Mouse (Mus musculus) monocyte, adult 5-6 weeks (primary cell): ENCODE data around the gene Rgma. TPM values are rescaled to one million over a fixed set of nuclear protein-coding genes. Genes with fewer than 3 reads are reported as not detected.
A peak's percentile ranks its signal among the peaks of the same experiment; 100 is the strongest.

Source experiments
- ATAC-seq: fragments of 153-309, 156-312 bp; replicated peaks from 2 replicates; pipeline ENCODE4 v1.8.0; 2017; ENCODE audit warnings: mild to moderate bottlenecking; ENCODE audit not compliant: low TSS enrichment, insufficient number of reproducible peaks, severe bottlenecking, poor library complexity, low FRiP score
- total RNA-seq: library from RNA; stranded (forward); fragments of 200-1000, 200-491, 200-594 nt; gene quantifications from 3 replicates; pipeline ENCODE4 v1.2.3, GENCODE M21; 2017

The Rgma gene
- total RNA-seq, 1 experiment from 2014 or later = not detected

- no peak for ATAC-seq
Observed at GRCm38 (mm10) chr7:73424705-73425104, 49.4 kb downstream of the Rgma start.

GRCm38 (mm10) chr7:73425451-73425850 is 50.1 kb downstream of the Rgma start:
- ATAC-seq = no peak

DNA sequence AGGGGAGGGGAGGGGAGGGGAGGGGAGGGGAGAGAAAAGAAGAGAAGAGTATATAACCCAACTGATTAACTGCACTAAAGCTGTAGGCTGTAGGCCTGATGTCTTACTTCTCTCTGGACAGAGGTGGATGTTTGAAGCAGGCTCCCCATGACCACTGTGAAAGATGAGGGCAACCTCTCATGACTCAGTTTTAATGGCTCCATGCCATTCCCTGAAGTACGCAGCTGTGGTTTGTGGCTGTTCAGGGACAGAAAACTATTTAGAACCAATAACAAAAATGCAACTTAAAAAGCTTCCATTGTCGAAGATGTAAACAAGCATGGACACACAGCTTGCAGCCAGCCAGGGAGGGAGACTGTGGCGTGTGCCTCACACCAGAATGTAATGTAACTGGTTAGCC is 50.9 kb downstream of the Rgma start:
- no peak for ATAC-seq

- ATAC-seq = no peak
Observed at GRCm38 (mm10) chr7:73426752-73427386, 51.6 kb downstream of the Rgma start.

- ATAC-seq = no peak
Observed at GRCm38 (mm10) chr7:73427794-73428193, 52.5 kb downstream of the Rgma start.

- no peak for ATAC-seq
Observed at GRCm38 (mm10) chr7:73428525-73428924, 53.2 kb downstream of the Rgma start.

DNA sequence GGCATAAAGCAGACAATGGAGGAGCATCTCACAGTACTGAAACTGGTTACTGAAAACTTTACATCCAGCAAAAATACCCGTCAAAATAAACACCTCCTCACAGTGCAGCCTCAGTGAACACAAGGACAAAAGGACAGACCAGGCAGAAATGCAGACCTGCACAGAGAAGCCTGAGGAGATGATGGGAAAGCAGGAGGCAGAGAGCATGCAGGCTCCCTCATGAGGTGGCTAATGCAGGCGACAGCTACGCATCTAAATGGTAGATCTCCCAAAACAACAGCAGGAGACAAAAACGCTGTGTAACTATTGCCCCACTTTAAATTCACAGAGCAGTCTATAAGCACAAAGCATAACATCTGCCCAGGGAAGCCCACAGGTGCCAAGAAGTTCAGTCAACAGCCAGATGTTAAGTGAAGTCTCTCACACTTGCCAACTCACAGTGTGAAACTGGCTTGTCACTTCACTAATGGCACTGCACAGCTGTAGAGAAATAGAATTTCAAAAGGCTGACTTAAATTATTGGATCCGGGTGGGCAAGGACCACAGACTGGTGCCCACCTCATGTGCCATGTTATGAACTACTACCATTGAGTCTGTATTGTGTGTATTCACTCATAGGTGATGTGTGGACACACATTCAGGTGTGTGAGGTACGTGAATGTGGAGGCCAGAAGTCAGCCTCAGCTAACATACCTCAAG is 58.5 kb downstream of the Rgma start:
- ATAC-seq = no peak

DNA sequence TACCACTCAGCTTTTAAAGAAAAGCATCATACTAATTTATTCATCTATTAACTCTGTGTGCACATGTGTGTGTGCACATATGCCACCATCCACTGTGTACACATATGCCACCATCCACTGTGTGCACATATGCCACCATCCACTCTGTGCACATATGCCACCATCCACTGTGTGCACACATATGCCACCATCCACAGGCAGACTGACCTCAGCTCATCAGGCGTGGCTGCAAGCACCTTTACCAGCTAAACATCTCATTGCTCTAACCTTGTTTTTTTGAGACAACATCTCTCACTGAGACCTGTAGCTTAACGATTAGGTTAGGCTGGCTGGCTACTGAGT is 59.0 kb downstream of the Rgma start:
- 0 out of 2 replicates have a peak, but pooled peaks have one; percentile 24 for ATAC-seq

DNA sequence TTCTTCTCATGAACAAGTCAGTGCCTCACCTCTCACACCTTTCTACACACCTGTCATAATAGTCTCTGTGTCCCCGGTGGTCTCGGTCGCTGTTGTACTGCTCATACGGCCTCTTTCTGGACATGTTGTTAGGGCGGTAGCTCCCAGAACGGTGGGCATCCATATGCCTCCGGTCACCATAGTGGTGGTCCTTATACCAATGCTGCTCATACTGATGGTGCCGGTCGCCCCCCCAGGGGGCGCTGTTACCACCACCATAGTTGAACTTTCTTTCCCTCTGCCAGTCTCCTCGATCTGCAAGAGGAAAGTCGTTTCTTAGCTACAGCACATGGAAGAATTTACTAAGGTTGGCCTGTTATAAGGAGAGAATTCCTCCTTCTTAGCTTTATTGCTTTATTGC is 60.4 kb downstream of the Rgma start:
- no peak for ATAC-seq

DNA sequence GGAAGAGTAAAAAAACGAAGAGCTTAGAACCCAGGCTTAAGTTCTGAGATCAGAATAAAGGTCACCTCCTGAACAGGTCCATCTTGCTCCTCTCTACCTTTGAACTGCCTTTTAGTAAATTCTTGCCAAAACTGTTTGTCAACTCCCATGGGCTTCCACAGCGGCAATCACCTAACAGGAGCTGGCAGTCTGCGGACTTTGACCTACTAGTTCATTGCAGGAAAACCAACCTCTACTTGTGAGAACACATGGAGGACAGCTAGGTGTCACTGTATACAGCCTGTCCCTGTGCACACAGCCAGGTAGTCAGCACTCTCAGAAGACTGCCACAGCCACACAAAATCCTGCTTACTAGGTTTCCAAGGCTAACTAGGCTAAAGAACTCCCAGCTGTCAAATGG is 66.5 kb downstream of the Rgma start:
- ATAC-seq = no peak

GRCm38 (mm10) chr7:73442246-73442645 is 66.9 kb downstream of the Rgma start:
- ATAC-seq = no peak

DNA sequence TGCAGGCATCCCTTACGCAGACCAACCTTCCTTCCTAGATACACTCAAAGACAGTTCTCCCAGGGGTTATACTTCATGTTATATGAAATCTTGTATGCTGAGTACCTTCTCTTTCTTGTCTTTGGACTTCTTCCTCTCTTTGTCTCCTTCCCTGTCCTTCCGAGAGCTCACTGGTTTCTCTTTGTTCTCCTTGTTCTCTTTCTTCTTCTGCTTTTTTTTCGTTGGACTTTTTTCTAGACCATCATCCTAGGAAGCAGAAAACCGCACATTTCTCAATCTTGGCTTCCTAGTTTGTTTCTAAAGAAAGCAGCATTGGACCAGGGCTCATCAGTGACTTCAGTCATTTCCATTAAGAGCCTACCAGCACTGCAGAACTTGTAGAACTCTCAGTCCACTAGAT is 76.3 kb downstream of the Rgma start:
- ATAC-seq = no peak

DNA sequence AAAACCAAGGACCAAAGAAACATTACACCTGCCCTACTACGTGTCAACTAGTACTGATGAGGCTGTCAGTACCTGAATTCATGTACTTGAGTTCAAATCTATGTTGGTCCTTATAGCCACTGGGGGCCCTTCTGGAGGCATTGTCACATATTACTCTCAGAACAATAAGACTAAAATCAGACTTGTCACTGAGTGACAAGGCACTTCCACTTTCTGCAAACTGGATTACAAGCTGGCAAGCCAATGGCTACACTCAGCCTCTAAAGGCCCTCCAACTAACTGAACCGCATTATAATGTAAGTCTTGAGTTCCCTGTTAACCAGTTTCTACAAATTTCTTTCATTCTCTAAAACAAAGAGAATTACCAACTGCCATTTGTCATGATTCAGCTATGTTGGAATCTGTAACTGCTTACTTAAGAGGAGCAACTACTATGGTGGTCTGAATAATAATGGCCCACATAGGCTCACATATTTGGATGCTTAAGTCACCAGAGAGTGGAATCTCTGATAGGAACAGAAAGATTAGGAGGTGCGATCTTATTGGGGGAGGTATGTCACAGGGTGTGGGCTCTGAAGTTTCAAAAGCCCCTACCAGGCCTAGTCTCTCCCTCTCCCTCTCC is 77.0 kb downstream of the Rgma start:
- 0 out of 2 replicates have a peak, but pooled peaks have one; percentile 27 for ATAC-seq

DNA sequence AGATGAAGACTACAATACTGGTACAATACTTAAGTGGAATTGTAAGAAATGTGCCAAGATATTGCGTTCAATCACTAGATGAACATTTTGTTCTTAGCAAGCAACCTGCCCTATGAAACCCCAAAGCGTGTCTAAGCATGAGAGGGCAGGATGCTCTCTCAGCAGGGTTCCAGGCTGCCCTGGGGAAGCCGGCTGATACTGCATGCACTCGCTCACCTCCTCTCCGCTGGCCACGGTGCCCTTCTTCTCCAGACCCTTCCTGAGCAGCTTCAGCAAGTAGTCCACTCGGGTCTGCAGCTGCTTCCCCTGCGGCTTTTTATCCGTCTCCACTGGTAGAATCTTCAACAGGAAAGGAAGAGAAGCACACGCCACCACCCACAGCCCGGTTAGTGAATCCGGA is 78.8 kb downstream of the Rgma start:
- ATAC-seq = no peak

GRCm38 (mm10) chr7:73463546-73463945 is 88.2 kb downstream of the Rgma start:
- no peak for ATAC-seq

GRCm38 (mm10) chr7:73467741-73468140 is 92.4 kb downstream of the Rgma start:
- no peak for ATAC-seq

Other genes starting within 250 kb of the Rgma start
- 241 to 361 TPM (median 252 TPM) in 3 replicates for gene Chd2, start 166.3 kb downstream of the Rgma start, total RNA-seq